Mouse (Mus musculus) lung, postnatal 14 days (tissue): ENCODE measurements around the gene Bsn.

ENCODE experiments used
- DNase-seq: peaks from one replicate; pipeline ENCODE4 v3.0.0; 2021

The Bsn gene

DNA sequence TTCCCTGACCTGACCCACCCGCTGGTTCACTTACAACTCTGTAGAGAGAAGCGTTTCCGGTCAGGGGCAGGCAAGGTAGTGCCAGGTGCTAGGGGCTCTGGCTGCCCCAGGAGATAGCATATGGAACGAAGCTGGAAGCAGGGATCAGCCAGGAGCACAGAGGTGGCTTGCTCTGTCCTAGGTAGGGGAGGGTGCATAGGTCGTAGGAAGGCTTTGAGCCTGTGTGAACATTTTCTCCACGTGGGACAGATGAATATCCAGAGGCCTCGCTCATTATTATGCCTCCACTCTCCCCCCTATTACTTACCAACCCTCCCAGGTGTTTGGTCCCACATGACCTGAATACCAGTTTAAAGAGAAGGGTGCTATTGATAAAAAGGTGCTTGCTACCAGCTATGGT, 137.8 kb downstream of the Bsn start:
- no peak for DNase-seq

DNA sequence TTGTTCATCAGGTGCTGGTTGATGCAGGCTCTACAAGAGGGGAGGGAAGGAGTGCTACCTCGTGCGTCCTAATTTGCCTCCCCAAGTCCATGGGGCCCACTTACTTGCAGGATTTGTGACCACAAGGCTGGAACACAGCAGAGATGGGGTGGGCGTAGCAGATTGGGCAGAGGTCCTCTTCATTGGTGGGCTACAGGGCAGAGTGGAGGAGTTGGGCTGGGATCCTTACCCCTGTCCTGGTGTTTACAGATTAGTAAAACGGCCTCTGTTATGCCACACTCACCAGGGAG, 138.3 kb downstream of the Bsn start:
- DNase-seq, result no peak

DNA sequence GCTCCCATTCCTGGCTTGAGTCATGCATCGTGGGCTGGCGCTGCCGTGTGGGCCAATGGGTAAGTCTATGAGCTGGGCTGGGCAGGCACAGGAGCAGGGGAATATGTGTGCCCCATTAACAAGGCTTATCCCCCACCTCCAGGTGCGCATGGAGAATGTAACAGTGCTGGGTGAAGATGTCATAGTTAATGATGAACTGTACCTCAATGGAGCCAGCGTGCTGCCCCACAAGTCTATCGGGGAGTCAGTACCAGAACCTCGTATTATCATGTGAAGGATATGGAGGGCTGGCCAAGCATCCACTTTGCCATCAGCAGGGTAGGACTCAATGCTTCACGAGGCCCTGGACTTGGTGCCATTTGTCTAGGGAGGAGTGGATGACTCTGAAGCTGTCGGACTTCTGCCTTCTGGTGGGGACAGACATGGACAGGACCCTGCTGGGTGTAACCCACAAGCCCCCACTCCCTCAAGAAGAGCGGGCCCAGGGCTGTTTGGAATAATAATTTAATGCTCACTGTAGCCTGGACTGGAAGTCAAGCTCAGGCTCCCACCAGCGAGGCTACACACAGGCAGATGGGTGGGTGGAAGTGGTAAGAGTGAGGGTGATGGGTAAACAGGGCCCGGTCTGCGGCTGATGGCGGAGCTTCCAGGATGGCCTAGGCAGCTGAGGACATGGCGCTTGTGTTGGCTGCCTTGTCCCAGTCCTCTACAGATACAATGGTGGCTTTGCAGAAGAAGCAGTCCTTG, 138.8 kb downstream of the Bsn start:
- no peak for DNase-seq

DNA sequence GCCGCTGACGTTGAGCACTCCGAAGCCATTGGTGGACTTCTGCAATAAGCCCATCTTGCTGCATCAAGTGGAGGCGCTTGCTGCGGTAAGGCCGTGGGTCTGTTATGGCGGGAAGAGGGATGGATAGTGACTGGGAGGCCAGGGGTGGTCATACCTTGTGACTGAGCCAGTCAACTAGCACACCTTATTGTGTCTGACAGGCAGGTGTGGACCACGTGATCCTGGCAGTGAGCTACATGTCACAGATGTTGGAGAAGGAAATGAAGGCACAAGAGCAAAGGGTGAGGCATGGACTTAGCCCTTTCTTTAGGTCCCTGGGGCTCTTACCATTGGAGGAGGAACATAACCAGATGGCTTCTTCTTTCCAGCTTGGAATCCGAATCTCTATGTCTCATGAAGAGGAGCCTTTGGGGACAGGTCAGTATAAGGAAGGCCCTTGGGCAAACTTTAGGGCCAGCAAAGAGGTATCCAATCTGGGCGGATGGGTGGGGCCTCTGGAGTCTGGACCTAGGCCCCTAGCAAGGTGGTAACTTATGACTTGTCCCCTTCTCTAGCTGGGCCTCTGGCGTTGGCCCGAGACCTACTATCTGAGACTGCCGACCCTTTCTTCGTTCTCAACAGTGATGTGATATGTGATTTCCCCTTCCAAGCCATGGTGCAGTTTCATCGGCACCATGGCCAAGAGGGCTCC, 140.5 kb downstream of the Bsn start:
- no peak for DNase-seq

DNA sequence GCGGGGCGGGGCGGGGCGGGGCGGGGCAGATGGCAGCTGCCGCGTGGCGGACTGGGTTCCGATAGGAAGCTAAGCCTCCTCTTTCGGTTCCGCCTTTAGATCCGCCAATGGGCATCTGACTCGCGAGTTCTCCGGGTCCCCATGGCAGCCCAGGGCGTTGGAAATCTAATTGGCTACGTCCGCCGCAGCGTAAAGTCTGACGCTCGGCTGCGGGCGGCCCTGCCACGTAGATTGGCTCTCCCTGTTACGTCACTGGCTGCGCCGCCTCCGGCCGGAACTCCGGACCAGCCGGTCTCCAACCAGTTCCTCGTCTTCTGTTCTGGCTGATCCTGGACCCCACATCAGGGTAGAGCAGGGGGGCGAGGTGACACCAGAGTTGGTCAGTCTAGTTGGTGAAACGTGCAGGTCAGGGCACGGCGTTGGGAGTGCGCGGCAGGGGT, 141.1 kb downstream of the Bsn start, which contains the start of gene Gmppb:
Gene Gmppb, plus strand, starts transcription at position 227 of the 440 bp plus-strand sequence.
- DNase-seq, result peak; percentile 95

DNA sequence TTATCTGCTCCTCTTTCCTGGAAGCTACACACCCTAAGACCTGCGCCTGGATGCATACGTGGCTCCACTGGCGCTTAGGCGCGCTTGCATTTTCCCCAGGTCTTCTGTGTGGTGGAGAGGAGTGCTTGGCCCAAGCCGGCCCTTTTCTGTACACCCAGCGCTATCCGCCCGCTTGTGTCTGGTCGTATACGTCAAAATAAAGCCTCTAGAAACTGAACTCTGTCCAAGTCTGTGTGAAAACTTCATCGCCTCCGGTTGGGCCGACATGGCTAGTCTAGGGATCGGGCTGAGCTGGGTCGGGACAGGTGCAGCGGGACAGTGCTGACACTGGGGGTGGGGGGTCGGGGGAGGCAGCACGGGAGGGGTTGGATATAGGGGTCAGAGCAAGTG, 141.6 kb downstream of the Bsn start:
- DNase-seq, result no peak

DNA sequence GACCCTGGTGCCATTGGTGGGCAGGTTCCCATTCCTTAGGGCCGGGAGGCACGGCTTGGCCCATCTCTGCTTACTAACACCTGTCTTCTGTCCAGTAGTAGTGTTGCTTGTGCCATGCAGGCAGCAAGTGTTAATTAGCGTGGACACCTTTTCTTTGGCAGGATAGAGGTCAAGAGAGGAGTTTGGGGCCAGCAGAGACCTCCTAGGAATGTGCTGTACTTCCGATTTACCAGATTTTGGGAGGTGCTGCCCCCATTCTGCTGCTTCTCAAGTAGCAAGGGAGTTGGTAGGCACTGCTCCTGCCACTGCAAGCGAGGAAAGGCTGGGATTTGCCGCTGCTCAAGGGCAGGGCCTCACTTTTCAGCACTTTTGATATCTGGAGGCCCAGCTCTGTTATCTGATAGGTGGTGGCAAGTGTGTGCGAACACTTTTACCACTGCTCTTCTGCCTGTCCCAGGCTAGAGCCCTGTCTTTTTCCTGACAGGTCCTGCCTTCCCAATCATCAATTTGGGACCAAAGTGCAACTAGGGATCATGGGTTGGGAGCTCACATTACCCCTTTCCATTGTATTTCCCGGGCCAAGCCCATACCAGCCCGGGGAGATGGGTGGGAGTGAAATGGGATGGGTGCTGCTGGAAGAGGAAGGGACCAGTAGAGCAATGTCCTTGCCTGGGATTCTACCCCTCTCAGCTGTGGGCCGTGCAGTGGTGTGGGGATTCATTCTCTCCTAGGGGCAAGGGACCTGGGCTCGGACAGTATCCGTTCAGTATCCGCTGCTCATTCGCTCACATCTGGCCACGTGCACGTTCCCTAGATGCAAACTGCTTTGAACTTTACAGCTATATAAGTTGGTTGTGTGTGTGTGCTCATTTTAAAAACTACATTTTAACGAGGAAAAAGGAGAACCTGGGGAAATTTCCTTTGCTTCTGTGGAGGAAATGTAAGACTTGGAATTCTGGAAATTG, 142.3 kb downstream of the Bsn start:
- no peak for DNase-seq

DNA sequence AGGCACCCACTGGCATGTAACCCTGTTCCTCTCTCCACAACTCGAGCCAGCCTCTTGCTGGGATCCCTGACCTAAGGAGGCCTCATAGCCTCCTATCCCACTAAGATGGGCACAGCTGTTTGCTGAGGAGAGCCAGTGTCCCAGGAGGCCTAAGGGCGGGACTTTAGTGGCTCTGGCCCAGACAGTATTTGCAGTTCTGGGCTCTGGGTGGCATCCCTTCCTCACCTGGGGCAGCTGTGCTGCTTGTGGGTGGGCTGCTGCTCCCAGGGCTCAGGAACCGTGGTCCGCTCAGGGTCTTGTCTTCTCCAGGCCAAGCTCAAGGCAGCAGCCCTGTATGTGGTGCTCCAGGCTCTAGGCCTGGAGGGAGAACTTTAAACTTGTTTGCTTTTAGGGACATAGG, 143.6 kb downstream of the Bsn start:
- DNase-seq, result no peak
